In genomic region chr13:34767527-34768292, GRCm38 (mm10) we compare ENCODE assay signal across 16 mouse cellular contexts. TPM values are rescaled to one million over a fixed set of nuclear protein-coding genes. Genes with fewer than 3 reads are reported as not detected.
DNase-seq lines count a peak whose midpoint lies in the region; ATAC-seq lines count a peak whose summit lies in the region.
"Had no signal": no experiment of that assay in that cellular context is flagged by ENCODE, and none has a peak within 500 bp of the region (broad histone marks: within the 10 kb centered on the region; RNA-seq: fewer than 3 reads in every experiment).

No protein-coding gene starts in this region.

- no peaks in the 10 kb centered on the region for H3K36me3 ChIP-seq in embryonic facial prominence, embryonic 11.5 days (replicated peaks; ENCODE audit: control insufficient read depth, insufficient read depth, low read depth, low read length)
- no peaks in the 10 kb centered on the region for H3K36me3 ChIP-seq in embryonic facial prominence, embryonic 10.5 days (replicated peaks)
- H3K36me3 ChIP-seq in neural tube, embryonic 13.5 days: no peaks in the 10 kb centered on the region
- H3K36me3 ChIP-seq: liver, embryonic 15.5 days had no signal

- WGBS in embryonic facial prominence, embryonic 11.5 days: 88% methylated on average over 18 of the region's 18 CpGs
- WGBS in embryonic facial prominence, embryonic 10.5 days: 87% methylated on average over 18 of the region's 18 CpGs
- 71% methylated on average over 18 of the region's 18 CpGs for WGBS in neural tube, embryonic 13.5 days

- ATAC-seq in embryonic facial prominence, embryonic 11.5 days (replicated peaks; ENCODE audit: insufficient number of reproducible peaks, low FRiP score, low TSS enrichment, low read depth): peak; percentile 34; the same call in 1 of the 2 replicates
- peak; percentile 76 for ATAC-seq in neural tube, embryonic 13.5 days (ENCODE audit: low read depth)
- no peak for ATAC-seq in inflammation-experienced regulatory T-cells, adult 6 months

- no peaks in the 10 kb centered on the region for H3K27me3 ChIP-seq in embryonic facial prominence, embryonic 11.5 days (ENCODE audit: control insufficient read depth, insufficient read depth, low read length)
- H3K27me3 ChIP-seq in embryonic facial prominence, embryonic 10.5 days (replicated peaks; ENCODE audit: low read depth, poor library complexity, severe bottlenecking): no peaks in the 10 kb centered on the region
- H3K27me3 ChIP-seq in neural tube, embryonic 13.5 days: no peaks in the 10 kb centered on the region
- H3K27me3 ChIP-seq: liver, embryonic 15.5 days had no signal

- no peak overlapping the region for H3K27ac ChIP-seq in embryonic facial prominence, embryonic 11.5 days (replicated peaks; ENCODE audit: low read depth, low read length)
- H3K27ac ChIP-seq in embryonic facial prominence, embryonic 10.5 days (replicated peaks): no peak overlapping the region
- H3K27ac ChIP-seq in neural tube, embryonic 13.5 days (replicated peaks): 0 out of 2 replicates have a peak overlapping the region, but pooled peaks have one; percentile 6
- H3K27ac ChIP-seq: liver, embryonic 15.5 days had no signal

- no peaks in the 10 kb centered on the region for H3K4me1 ChIP-seq in embryonic facial prominence, embryonic 11.5 days (ENCODE audit: control insufficient read depth, insufficient read depth, low read length)
- H3K4me1 ChIP-seq in embryonic facial prominence, embryonic 10.5 days: no peaks in the 10 kb centered on the region
- peaks cover 8% of the 10 kb centered on the region; the same call in 1 of the 2 replicates for H3K4me1 ChIP-seq in neural tube, embryonic 13.5 days (replicated peaks)
- H3K4me1 ChIP-seq: liver, embryonic 15.5 days had no signal

- no peak for DNase-seq in embryonic facial prominence, embryonic 11.5 days (ENCODE audit: low spot score)
- no peak for DNase-seq in embryonic facial prominence, embryonic 10.5 days (ENCODE audit: low spot score)
- peak; percentile 31 for DNase-seq in layer of hippocampus, adult 11-12 months (ENCODE audit: low spot score)
- DNase-seq in layer of hippocampus, postnatal 25 days (ENCODE audit: extremely low spot score in 1 of 2, low spot score in 1 of 2): no peak
- no peak for DNase-seq in neural tube, embryonic 10.5 days (ENCODE audit: extremely low spot score, low spot score)
- DNase-seq in right cerebral cortex, postnatal 4 days: peak; percentile 16
- DNase-seq: adrenal gland, adult 8-10 months; kidney, adult 9 months; thymus, adult 18-20 months had no signal

- H3K4me3 ChIP-seq in embryonic facial prominence, embryonic 11.5 days (ENCODE audit: low read depth, low read length): no peak overlapping the region
- no peak overlapping the region for H3K4me3 ChIP-seq in embryonic facial prominence, embryonic 10.5 days
- H3K4me3 ChIP-seq in neural tube, embryonic 13.5 days: no peak overlapping the region
- H3K4me3 ChIP-seq: liver, embryonic 15.5 days had no signal

- no peak overlapping the region for H3K9ac ChIP-seq in embryonic facial prominence, embryonic 11.5 days (replicated peaks; ENCODE audit: low read length)
- no peak overlapping the region for H3K9ac ChIP-seq in neural tube, embryonic 13.5 days
- H3K9ac ChIP-seq: liver, embryonic 15.5 days had no signal

- no peaks in the 10 kb centered on the region for H3K9me3 ChIP-seq in embryonic facial prominence, embryonic 11.5 days (replicated peaks; ENCODE audit: control insufficient read depth, low read length)
- no peaks in the 10 kb centered on the region for H3K9me3 ChIP-seq in embryonic facial prominence, embryonic 10.5 days
- no peaks in the 10 kb centered on the region for H3K9me3 ChIP-seq in neural tube, embryonic 13.5 days
- H3K9me3 ChIP-seq: liver, embryonic 15.5 days had no signal

- no peak overlapping the region for H3K4me2 ChIP-seq in embryonic facial prominence, embryonic 11.5 days (ENCODE audit: low read depth, low read length)
- no peak overlapping the region for H3K4me2 ChIP-seq in neural tube, embryonic 13.5 days
- H3K4me2 ChIP-seq: heart, embryonic 11.5 days; liver, embryonic 15.5 days had no signal

RNA-seq across cellular contexts. Expression of gene Fam50b, which starts 33.1 kb away (rescaled TPM):
- not detected in 2 replicates for polyA plus RNA-seq in embryonic facial prominence, embryonic 11.5 days (2014; fragmentation: Nextera tagmentation; extraction: Ambion mirVana)
- not detected in 2 replicates for polyA plus RNA-seq in embryonic facial prominence, embryonic 10.5 days (2016; fragmentation: Nextera tagmentation; extraction: Ambion mirVana)
- not detected for total RNA-seq in layer of hippocampus, postnatal 25 days (2021)
- not detected in 2 replicates for polyA plus RNA-seq in neural tube, embryonic 13.5 days (2015; fragmentation: Nextera tagmentation; extraction: Ambion mirVana)
- polyA plus RNA-seq in inflammation-experienced regulatory T-cells, adult 6 months (2017; shearing (Covaris generic)): not detected
- total RNA-seq: adrenal gland, adult 8-10 months; left cerebral cortex, postnatal 36 days; megakaryocyte-erythroid progenitor cell, adult 5-6 weeks had no signal
- polyA plus RNA-seq: heart, embryonic 11.5 days; hindbrain, embryonic 11.5 days had no signal

Comparison
In these comparisons a context has a peak if more than half of its experiments do, and no peak if none do; other contexts are left out.
1. DNase-seq: peak in layer of hippocampus, adult 11-12 months (single experiment) and right cerebral cortex, postnatal 4 days (single experiment); none in embryonic facial prominence, embryonic 11.5 days (single experiment), embryonic facial prominence, embryonic 10.5 days (single experiment), layer of hippocampus, postnatal 25 days (0 of 2) and neural tube, embryonic 10.5 days (single experiment).